Mouse (Mus musculus): ENCODE results near the gene Ptpn13. TPM values are rescaled to one million over a fixed set of nuclear protein-coding genes. Genes with fewer than 3 reads are reported as not detected.

Ptpn13 gene
- total RNA-seq (2022): 10 to 100 TPM; 25.3 to 65.4 (median 41.0) TPM

GRCm38 (mm10) chr5:103424678-103425319 is at the start of gene Ptpn13:
Ptpn13 (plus strand) TSS chr5:103425192.
- peak; percentile 97 for DNase-seq

- no peak for DNase-seq
These were observed 49.8 kb upstream of the Ptpn13 start for GRCm38 (mm10) chr5:103375226-103375625.

GRCm38 (mm10) chr5:103376354-103377295 is 48.4 kb upstream of the Ptpn13 start:
- DNase-seq: no peak

GRCm38 (mm10) chr5:103377493-103378130 is 47.4 kb upstream of the Ptpn13 start:
- DNase-seq: no peak

- DNase-seq: no peak
These were observed 44.0 kb upstream of the Ptpn13 start for GRCm38 (mm10) chr5:103380785-103381527.

GRCm38 (mm10) chr5:103382951-103383350 is 42.0 kb upstream of the Ptpn13 start:
- DNase-seq: no peak

GRCm38 (mm10) chr5:103384021-103384420 is 41.0 kb upstream of the Ptpn13 start:
- DNase-seq: no peak

- peak; percentile 13 for DNase-seq
These were observed 37.4 kb upstream of the Ptpn13 start for GRCm38 (mm10) chr5:103387540-103388026.

GRCm38 (mm10) chr5:103389415-103389814 is 35.6 kb upstream of the Ptpn13 start:
- no peak for DNase-seq

- DNase-seq: no peak
These were observed 31.8 kb upstream of the Ptpn13 start for GRCm38 (mm10) chr5:103393220-103393619.

- no peak for DNase-seq
These were observed 31.2 kb upstream of the Ptpn13 start for GRCm38 (mm10) chr5:103393752-103394151.

- DNase-seq: no peak
These were observed 29.3 kb upstream of the Ptpn13 start for GRCm38 (mm10) chr5:103395683-103396082.

GRCm38 (mm10) chr5:103397429-103397828 is 27.6 kb upstream of the Ptpn13 start:
- DNase-seq: no peak

GRCm38 (mm10) chr5:103404213-103404968 is 20.6 kb upstream of the Ptpn13 start:
- no peak for DNase-seq

GRCm38 (mm10) chr5:103405921-103406320 is 19.1 kb upstream of the Ptpn13 start:
- DNase-seq: no peak

- no peak for DNase-seq
These were observed 12.8 kb upstream of the Ptpn13 start for GRCm38 (mm10) chr5:103412020-103412747.

- no peak for DNase-seq
These were observed 10.4 kb upstream of the Ptpn13 start for GRCm38 (mm10) chr5:103414542-103414941.

GRCm38 (mm10) chr5:103418009-103418408 is 7.0 kb upstream of the Ptpn13 start:
- DNase-seq: no peak

GRCm38 (mm10) chr5:103418886-103419285 is 6.1 kb upstream of the Ptpn13 start:
- no peak for DNase-seq

- DNase-seq: no peak
These were observed 4.4 kb upstream of the Ptpn13 start for GRCm38 (mm10) chr5:103420568-103420967.

GRCm38 (mm10) chr5:103422609-103423008 is 2.4 kb upstream of the Ptpn13 start:
- no peak for DNase-seq
